Mouse (Mus musculus) spleen, postnatal 0 days (tissue): Measurements from ENCODE around the gene Spice1. TPM values are rescaled to one million over a fixed set of nuclear protein-coding genes. Genes with fewer than 3 reads are reported as not detected.

ENCODE experiments used
- polyA plus RNA-seq: library from polyadenylated mRNA; unstranded; fragments of >200 nt; fragmentation: Nextera tagmentation; extraction: Ambion mirVana; gene quantifications from 2 replicates; pipeline ENCODE4 v1.2.1, GENCODE M21; 2015

The Spice1 gene
- 10.0 and 10.9 TPM in 2 replicates for polyA plus RNA-seq

DNA sequence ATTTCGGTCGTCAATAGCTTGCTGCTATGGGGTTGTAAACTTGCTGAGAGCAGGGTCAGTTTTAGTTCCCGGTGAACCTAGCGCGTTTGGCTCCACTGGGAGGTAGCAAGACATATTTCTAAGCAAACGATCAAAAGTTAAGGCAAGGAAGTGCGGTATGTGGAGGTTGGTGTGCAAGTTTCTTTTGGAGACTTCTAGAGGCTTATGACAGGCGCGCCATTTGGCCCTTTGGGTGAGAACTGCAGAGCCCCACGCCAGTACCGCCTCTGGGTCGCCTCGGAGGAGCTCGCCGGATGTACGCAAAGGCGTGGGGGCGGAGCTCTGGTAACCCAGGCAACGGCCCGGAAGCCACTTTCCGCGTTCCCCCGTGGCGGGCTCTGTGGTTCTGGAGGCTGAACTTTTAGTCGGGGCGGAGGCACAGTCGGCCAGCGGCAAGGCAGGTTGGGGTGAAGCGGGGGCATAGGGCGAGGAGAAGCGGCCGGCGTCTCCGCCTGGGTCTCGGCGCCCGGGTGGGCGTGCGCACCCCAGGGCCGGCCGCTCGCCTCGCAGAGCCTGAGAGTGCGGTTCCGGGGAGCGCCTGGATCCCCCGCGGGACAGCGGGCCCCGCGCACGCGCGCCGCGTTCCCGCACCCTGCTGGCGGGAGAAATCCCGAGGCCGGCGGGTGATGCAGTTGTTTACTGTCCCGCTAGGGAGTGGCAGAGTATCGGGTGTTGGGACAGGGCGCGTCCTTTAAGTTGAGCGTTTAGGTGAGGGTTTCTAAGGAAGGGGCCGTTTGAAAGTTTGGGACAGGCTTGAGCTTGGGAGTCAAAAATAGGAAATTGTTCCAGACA lies at the start of gene Spice1:
Gene Spice1 (plus strand): TSS at position 51 of the 831 bp plus-strand sequence.

DNA sequence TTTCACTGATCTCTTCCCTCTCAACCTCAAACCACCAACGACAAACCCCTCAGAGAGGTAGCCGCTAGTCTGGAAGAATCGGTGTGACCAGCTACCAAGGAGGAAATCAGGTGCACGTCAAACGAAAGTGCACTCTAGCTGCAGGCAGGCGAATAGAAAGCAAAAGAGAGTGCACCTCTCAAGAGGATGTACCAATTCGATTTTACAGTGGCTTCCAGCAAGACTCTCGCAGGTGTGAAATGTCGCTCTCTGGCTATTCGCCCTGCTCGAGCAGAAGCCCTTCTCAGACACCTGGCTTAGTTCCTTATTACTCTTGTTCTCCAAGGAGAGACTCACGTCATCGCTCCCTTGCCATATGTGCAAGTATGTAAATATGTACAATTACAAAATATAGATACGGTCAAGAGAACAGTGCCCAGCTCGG lies 14.0 kb upstream of the Spice1 start, which contains the start of gene Sidt1:
Gene Sidt1 (minus strand): TSS at position 336 of the 424 bp plus-strand sequence.

DNA sequence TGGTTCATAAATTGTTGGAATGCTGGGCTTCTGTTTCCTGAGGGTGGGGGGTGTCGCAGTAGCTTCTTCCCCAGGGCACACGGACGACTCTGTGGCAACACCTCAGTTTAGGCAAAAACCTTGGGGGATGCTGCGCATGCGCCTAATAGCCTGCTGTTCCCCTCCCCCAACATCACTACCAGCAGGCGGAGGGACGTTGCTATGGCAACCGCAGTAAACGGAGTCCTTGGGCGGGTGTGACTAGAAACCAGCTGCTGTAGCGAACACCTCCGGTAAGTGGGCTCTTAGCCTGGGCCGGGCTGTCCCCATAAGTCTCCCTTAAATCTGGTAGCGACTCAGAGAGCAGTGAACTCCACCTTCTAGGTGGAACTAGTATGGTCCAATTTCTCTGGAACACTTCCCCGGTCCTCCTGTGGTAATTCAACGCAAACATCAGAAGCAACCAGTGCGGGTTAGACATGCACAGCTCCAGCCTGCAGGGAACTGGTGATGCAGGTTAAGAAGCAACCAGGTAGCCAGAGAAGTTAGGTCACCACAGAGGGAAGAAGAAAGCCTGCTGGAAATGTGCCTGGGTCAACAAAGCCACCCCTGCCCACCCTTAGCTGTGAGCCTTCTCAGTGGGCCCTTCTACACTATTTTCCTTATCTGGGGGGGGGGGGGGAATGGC lies 47.8 kb downstream of the Spice1 start, which contains the start of gene Cfap44:
Gene Cfap44 (plus strand): TSS at position 220 of the 667 bp plus-strand sequence.

Other genes starting within 250 kb of the Spice1 start
- 20.4 and 26.6 TPM in 2 replicates for gene Atp6v1a, start 207.4 kb upstream of the Spice1 start, polyA plus RNA-seq
- 63.2 and 65.7 TPM in 2 replicates for gene Naa50, start 207.3 kb upstream of the Spice1 start, polyA plus RNA-seq
- gene Usf3, start 173.9 kb upstream of the Spice1 start, polyA plus RNA-seq = 3.4 and 3.6 TPM in 2 replicates
- 0.14 and 0.38 TPM in 2 replicates for gene Sidt1, start 13.9 kb upstream of the Spice1 start, polyA plus RNA-seq
- 0.04 and 0.10 TPM in 2 replicates for gene Cfap44, start 47.7 kb downstream of the Spice1 start, polyA plus RNA-seq
- gene Boc, start 211.8 kb downstream of the Spice1 start, polyA plus RNA-seq = 3.1 and 4.5 TPM in 2 replicates